Mouse (Mus musculus): Measurements from ENCODE around the gene Hormad1. TPM values are rescaled to one million over a fixed set of nuclear protein-coding genes. Genes with fewer than 3 reads are reported as not detected.

Hormad1 gene
- not detected for polyA plus RNA-seq (2015; fragmentation: Illumina TruSeq; extraction: RNeasy Lipid Tissue Mini Kit (QIAGEN cat#74804); ENCODE audit: insufficient read depth, low read depth, low replicate concordance)

GRCm38 (mm10) chr3:95559437-95559836 lies at the start of gene Hormad1:
TSS of gene Hormad1 (plus strand) at chr3:95559677.

GRCm38 (mm10) chr3:95526622-95527211 lies 32.8 kb upstream of the Hormad1 start, which contains the start of gene Ctss:
TSS of gene Ctss (plus strand) at chr3:95526786.

GRCm38 (mm10) chr3:95588604-95589086 lies 29.2 kb downstream of the Hormad1 start, which contains the start of gene Golph3l:
TSS of gene Golph3l (plus strand) at chr3:95588934.

GRCm38 (mm10) chr3:95624628-95625503 lies 65.4 kb downstream of the Hormad1 start, which contains the start of gene Ensa:
TSS of gene Ensa (plus strand) at chr3:95624993.

Other genes starting within 250 kb of the Hormad1 start
- 33.2 TPM for gene Cers2, start 244.9 kb upstream of the Hormad1 start, polyA plus RNA-seq (2015; fragmentation: Illumina TruSeq; extraction: RNeasy Lipid Tissue Mini Kit (QIAGEN cat#74804); ENCODE audit: insufficient read depth, low read depth, low replicate concordance)
- 10.3 TPM for gene Setdb1, start 202.5 kb upstream of the Hormad1 start, polyA plus RNA-seq (2015; fragmentation: Illumina TruSeq; extraction: RNeasy Lipid Tissue Mini Kit (QIAGEN cat#74804); ENCODE audit: insufficient read depth, low read depth, low replicate concordance)
- not detected for gene 4930558C23Rik, start 156.8 kb upstream of the Hormad1 start, polyA plus RNA-seq (2015; fragmentation: Illumina TruSeq; extraction: RNeasy Lipid Tissue Mini Kit (QIAGEN cat#74804); ENCODE audit: insufficient read depth, low read depth, low replicate concordance)
- gene Arnt, start 125.3 kb upstream of the Hormad1 start, polyA plus RNA-seq (2015; fragmentation: Illumina TruSeq; extraction: RNeasy Lipid Tissue Mini Kit (QIAGEN cat#74804); ENCODE audit: insufficient read depth, low read depth, low replicate concordance), result 9.4 TPM
- gene Ctsk, start 60.4 kb upstream of the Hormad1 start, polyA plus RNA-seq (2015; fragmentation: Illumina TruSeq; extraction: RNeasy Lipid Tissue Mini Kit (QIAGEN cat#74804); ENCODE audit: insufficient read depth, low read depth, low replicate concordance), result 3.1 TPM
- 14.4 TPM for gene Ctss, start 32.9 kb upstream of the Hormad1 start, polyA plus RNA-seq (2015; fragmentation: Illumina TruSeq; extraction: RNeasy Lipid Tissue Mini Kit (QIAGEN cat#74804); ENCODE audit: insufficient read depth, low read depth, low replicate concordance)
- gene Golph3l, start 29.3 kb downstream of the Hormad1 start, polyA plus RNA-seq (2015; fragmentation: Illumina TruSeq; extraction: RNeasy Lipid Tissue Mini Kit (QIAGEN cat#74804); ENCODE audit: insufficient read depth, low read depth, low replicate concordance), result 10.5 TPM
- gene Ensa, start 65.3 kb downstream of the Hormad1 start, polyA plus RNA-seq (2015; fragmentation: Illumina TruSeq; extraction: RNeasy Lipid Tissue Mini Kit (QIAGEN cat#74804); ENCODE audit: insufficient read depth, low read depth, low replicate concordance), result 17.8 TPM
- gene Mcl1, start 99.1 kb downstream of the Hormad1 start, polyA plus RNA-seq (2015; fragmentation: Illumina TruSeq; extraction: RNeasy Lipid Tissue Mini Kit (QIAGEN cat#74804); ENCODE audit: insufficient read depth, low read depth, low replicate concordance), result 35.6 TPM
- gene Adamtsl4, start 128.2 kb downstream of the Hormad1 start, polyA plus RNA-seq (2015; fragmentation: Illumina TruSeq; extraction: RNeasy Lipid Tissue Mini Kit (QIAGEN cat#74804); ENCODE audit: insufficient read depth, low read depth, low replicate concordance), result 10.2 TPM
- gene Ecm1, start 179.9 kb downstream of the Hormad1 start, polyA plus RNA-seq (2015; fragmentation: Illumina TruSeq; extraction: RNeasy Lipid Tissue Mini Kit (QIAGEN cat#74804); ENCODE audit: insufficient read depth, low read depth, low replicate concordance), result 40.8 TPM
- gene Tars2, start 200.5 kb downstream of the Hormad1 start, polyA plus RNA-seq (2015; fragmentation: Illumina TruSeq; extraction: RNeasy Lipid Tissue Mini Kit (QIAGEN cat#74804); ENCODE audit: insufficient read depth, low read depth, low replicate concordance), result 11.3 TPM

All from pancreas, adult 10 weeks (tissue).